Comparison of ENCODE assay signal across 20 mouse cellular contexts in the genomic region with DNA sequence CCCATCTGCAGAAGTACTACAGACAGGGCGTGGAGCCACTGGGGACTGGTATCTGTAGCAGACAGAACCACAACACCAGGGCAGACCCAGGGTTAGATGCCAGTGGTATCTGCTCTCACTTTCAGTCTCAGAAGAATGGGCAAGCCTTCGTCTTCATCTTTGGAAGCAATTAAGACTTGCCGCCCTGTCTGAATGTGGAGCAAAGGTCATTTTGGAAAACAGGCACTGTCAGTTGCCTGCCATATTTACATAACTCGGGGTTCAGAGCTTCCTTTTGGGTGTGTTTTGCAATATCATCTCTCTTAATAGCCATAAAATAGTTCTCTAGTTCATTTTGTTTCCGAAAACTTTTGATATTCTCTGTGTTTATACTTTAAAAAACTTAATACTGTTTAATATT.
"Had no signal": no experiment of that assay in that cellular context is flagged by ENCODE, and none has a peak within 500 bp of the region (broad histone marks: within the 10 kb centered on the region; RNA-seq: fewer than 3 reads in every experiment).

No protein-coding gene starts in this region.

- H3K27ac ChIP-seq: midbrain, embryonic 10.5 days; midbrain, embryonic 12.5 days; neural tube, embryonic 13.5 days; neural tube, embryonic 15.5 days; stomach, embryonic 15.5 days; stomach, postnatal 0 days had no signal

- H3K9me3 ChIP-seq: midbrain, embryonic 10.5 days; midbrain, embryonic 12.5 days; neural tube, embryonic 13.5 days; neural tube, embryonic 15.5 days; stomach, embryonic 15.5 days had no signal

- ATAC-seq: midbrain, embryonic 16.5 days had no signal

- H3K36me3 ChIP-seq: midbrain, embryonic 10.5 days; midbrain, embryonic 12.5 days; neural tube, embryonic 13.5 days; neural tube, embryonic 15.5 days; stomach, embryonic 15.5 days had no signal

- H3K4me3 ChIP-seq: midbrain, embryonic 10.5 days; midbrain, embryonic 12.5 days; myocyte; neural tube, embryonic 13.5 days; neural tube, embryonic 15.5 days; stomach, embryonic 15.5 days had no signal

- H3K4me1 ChIP-seq: midbrain, embryonic 10.5 days; midbrain, embryonic 12.5 days; neural tube, embryonic 13.5 days; neural tube, embryonic 15.5 days; stomach, embryonic 15.5 days had no signal

- H3K27me3 ChIP-seq: midbrain, embryonic 12.5 days; neural tube, embryonic 13.5 days; neural tube, embryonic 15.5 days; stomach, embryonic 15.5 days had no signal

- H3K4me2 ChIP-seq: lung, embryonic 14.5 days; midbrain, embryonic 12.5 days; neural tube, embryonic 13.5 days; neural tube, embryonic 15.5 days; stomach, embryonic 15.5 days had no signal

- DNase-seq: lung, adult 18-20 months; lung, embryonic 14.5 days; lung, postnatal 10 days; lung, postnatal 4 days; midbrain, embryonic 14.5 days; retina, postnatal 1 day; right cerebral cortex, adult 18-20 months; right cerebral cortex, postnatal 25 days; right cerebral cortex, postnatal 4 days; thymus, adult 2 months; thymus, postnatal 25 days; thymus, postnatal 4 days had no signal

- H3K9ac ChIP-seq: lung, embryonic 14.5 days; midbrain, embryonic 12.5 days; neural tube, embryonic 13.5 days; neural tube, embryonic 15.5 days; stomach, embryonic 15.5 days had no signal
